Mouse (Mus musculus) spleen, adult 2 months (tissue): ENCODE measurements at regions not wholly inside any gene's neighbourhood (a gene's known extent, or its start where the extent isn't known, plus 50 kb on each side); places are given as distances from the start of the nearest gene placed in this dataset.
A peak's percentile ranks its signal among the peaks of the same experiment; 100 is the strongest.

Source experiments
- DNase-seq, 2 experiments: peaks; one replicate each; pipeline versions ENCODE4 v3.0.0 to v3.0.0-alpha.2; 2012 to 2021; ENCODE audit warnings: low spot score in 2 of 2, low read depth in 1 of 2
- H3K27ac ChIP-seq: fragments of 200-500 bp; 2 replicates; pipeline ENCODE4 v1.5.1; 2012; ENCODE audit warnings: low read length, inconsistent platforms; ENCODE audit not compliant: insufficient read depth
- H3K27me3 ChIP-seq: fragments of 200-500 bp; 2 replicates; pipeline ENCODE4 v1.6.1; 2012; ENCODE audit warnings: mild to moderate bottlenecking, moderate library complexity, low read length, inconsistent platforms; ENCODE audit not compliant: control insufficient read depth, insufficient read depth
- H3K36me3 ChIP-seq: fragments of 200-500 bp; 2 replicates; pipeline ENCODE4 v1.6.1; 2012; ENCODE audit warnings: mild to moderate bottlenecking, low read length, inconsistent platforms; ENCODE audit not compliant: control insufficient read depth, insufficient read depth
- H3K4me1 ChIP-seq: fragments of 200-500 bp; 2 replicates; pipeline ENCODE4 v1.6.1; 2011; ENCODE audit warnings: inconsistent platforms; ENCODE audit not compliant: control insufficient read depth, insufficient read depth, insufficient read length
- H3K4me3 ChIP-seq: fragments of 200-500 bp; 2 replicates; pipeline ENCODE4 v1.5.1; 2011; ENCODE audit warnings: mild to moderate bottlenecking, inconsistent platforms; ENCODE audit not compliant: insufficient read depth, insufficient read length; ENCODE audit errors: extremely low read depth
- CTCF ChIP-seq: fragments of 200-500 bp; IDR thresholded peaks from 2 replicates; pipeline ENCODE4 v1.5.1; 2011; ENCODE audit warnings: mild to moderate bottlenecking, inconsistent platforms; ENCODE audit not compliant: insufficient read depth, insufficient read length, insufficient replicate concordance; ENCODE audit errors: extremely low read depth
- POLR2A ChIP-seq: fragments of 200-500 bp; IDR thresholded peaks from 2 replicates; pipeline ENCODE4 v1.6.1; 2011; ENCODE audit warnings: low read depth, low read length, inconsistent platforms
- WGBS: fragments of 180-500 bp; shearing (Covaris S2); methylation state at CpG from one replicate; pipeline ENCODE4 v1.1.7; 2018; 5-methylcytosine and 5-hydroxymethylcytosine counted together

GRCm38 (mm10) chr13:44504455-44504854, 224.8 kb upstream of the Jarid2 start:
- Histone ChIP-seq H3K27me3 (no peaks in the 10 kb centered on the region), H3K4me1 (peaks cover 24% of the 10 kb centered on the region), H3K36me3 (no peaks in the 10 kb centered on the region), H3K27ac (peak overlapping the region; percentile 68; the same call in 1 of the 2 replicates), H3K4me3 (no peak overlapping the region)
- whole genome bisulfite sequencing: 17% methylated on average over 6 of the region's 6 CpGs
- DNase-seq: peak; percentile 34 to 53
- TF ChIP-seq POLR2A (no peak), CTCF (no peak)

DNA sequence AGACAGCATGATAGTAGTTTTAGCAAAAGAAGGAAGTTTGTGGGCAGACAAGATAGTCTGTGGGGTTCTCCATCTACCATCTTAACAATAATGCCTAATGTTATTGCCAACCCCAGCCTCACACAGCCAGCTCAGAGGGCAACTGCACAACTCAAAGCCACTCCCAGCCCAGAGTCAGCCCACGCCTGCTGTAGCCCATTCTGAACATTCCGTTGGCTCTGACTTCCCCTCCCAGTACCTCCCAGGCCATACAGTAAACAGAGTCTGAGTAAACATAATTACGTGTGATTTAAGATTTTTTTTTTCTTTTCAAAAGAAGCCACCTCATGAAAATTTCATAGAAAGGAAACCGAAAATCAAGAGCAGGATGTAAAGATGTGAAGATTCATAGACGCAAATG, 222.3 kb upstream of the Jarid2 start:
- WGBS: 6% methylated on average over 5 of the region's 5 CpGs
- Histone ChIP-seq H3K4me3 (no peak overlapping the region; the same call in 1 of the 2 replicates), H3K27ac (peak overlapping the region; percentile 55), H3K36me3 (no peaks in the 10 kb centered on the region), H3K4me1 (peaks cover 20% of the 10 kb centered on the region), H3K27me3 (no peaks in the 10 kb centered on the region)
- TF ChIP-seq POLR2A (no peak), CTCF (no peak)
- peak in 1 of 2 experiments; percentile 28 for DNase-seq

DNA sequence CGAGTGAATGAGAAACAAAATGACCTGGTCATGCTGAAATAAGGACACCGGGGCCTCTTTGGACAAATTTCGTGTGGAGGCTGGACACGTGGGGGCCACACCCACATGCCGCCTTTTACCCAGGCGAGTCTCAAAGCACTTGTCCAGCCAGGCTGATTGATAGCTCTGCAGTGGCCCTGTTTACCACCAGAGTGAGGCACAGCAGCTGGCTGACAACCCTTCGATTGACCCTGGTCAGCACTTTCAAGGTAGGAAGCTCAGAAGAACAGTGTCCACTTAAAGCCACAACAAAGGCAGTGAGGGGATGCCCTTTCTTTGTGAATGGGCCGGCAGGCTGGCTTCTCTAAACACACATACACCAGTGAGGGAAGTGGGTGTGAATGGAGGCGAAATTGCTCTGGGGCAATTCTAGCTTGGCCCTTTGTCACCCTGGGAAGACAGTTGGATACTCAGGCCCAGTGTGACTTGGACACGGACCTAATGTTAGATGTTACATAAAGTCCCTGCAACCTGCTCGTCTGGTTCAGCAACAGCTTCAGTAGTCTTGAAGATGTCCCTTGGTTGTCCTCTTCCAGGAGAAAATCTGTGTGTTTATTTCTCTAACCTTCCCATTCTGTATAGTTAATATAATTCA, 219.6 kb upstream of the Jarid2 start:
- DNase-seq: no peak
- H3K27ac ChIP-seq: no peak overlapping the region
- H3K4me1 ChIP-seq: peaks cover 22% of the 10 kb centered on the region
- H3K36me3 ChIP-seq: no peaks in the 10 kb centered on the region
- H3K27me3 ChIP-seq: no peaks in the 10 kb centered on the region
- WGBS: 87% methylated on average over 11 of the region's 11 CpGs
- TF ChIP-seq POLR2A: no peak
- no peak for TF ChIP-seq CTCF
- H3K4me3 ChIP-seq: no peak overlapping the region

DNA sequence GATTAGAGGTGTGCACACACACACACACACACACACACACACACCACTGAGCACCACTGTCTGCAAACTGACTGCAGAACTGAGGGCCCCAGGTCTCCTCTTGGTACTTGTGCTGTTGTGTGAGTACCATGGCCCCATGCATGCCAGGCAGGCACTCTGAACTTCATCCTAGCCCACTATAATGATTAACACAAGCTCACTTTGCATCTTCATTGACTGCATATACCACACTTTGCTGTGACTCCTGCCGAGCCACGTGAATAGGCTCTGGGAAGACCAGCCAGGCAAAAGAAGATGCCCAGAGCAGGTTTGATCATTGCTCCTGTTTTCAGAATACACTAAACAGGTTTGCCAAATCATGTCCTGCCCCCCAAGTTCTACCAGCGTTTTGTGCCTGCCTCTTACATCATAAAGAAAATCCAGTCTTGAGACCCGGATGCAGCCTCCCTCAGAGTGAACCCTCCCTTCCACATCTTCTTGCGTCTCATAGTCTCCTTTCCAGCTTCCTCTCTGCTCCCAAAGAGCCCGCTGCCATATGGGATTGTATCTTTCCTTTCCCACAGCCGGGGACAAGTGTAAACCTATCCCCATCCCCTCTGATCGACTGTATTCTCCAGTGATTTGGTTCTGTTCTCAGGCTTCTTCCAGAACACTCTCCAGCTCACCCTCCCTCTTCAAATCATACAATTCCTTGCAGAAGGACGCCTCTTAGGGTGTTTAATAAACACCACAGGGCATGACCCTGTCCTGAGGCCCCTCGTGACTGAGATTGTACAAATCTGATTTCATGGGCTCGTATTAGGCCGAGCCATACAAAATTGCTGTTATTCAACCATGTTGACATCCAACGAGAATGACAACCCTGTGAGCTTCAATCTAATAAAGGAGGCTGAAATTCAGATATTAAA, 215.6 kb upstream of the Jarid2 start:
- TF ChIP-seq POLR2A (no peak), CTCF (no peak)
- Histone ChIP-seq H3K4me3 (no peak overlapping the region), H3K27me3 (no peaks in the 10 kb centered on the region), H3K36me3 (no peaks in the 10 kb centered on the region), H3K27ac (no peak overlapping the region), H3K4me1 (peaks cover 10% of the 10 kb centered on the region; the same call in 1 of the 2 replicates)
- WGBS: 92% methylated on average over 13 of the region's 13 CpGs
- no peak for DNase-seq

DNA sequence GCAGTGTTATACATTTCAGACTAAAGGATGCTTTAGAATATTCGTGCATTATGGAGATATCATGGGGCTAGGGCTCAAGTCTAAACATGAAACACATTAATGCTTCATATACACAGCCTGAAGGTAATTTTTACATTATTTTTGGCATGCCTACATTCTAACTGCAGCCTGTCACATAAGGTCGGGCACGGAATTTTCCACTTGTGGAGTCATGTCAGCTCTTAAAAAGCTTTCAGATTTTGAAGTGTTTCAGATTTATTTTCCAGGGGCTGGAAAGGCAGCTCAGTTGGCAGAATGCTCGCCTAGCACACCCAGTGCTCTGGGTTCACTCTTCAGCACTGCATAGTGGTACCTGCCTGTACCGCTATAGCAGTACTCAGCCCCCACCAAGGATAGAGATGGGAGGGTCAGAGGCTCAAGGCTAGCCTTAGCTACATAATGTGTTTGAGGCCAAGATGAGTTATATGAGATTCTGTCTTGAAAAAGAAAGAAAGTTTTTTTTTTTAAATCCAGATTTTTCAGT, 214.6 kb upstream of the Jarid2 start:
- Histone ChIP-seq H3K27me3 (no peaks in the 10 kb centered on the region), H3K36me3 (no peaks in the 10 kb centered on the region), H3K27ac (no peak overlapping the region), H3K4me3 (no peak overlapping the region), H3K4me1 (peaks cover 13% of the 10 kb centered on the region; the same call in 1 of the 2 replicates)
- DNase-seq: no peak
- 87% methylated on average over 5 of the region's 5 CpGs for WGBS
- TF ChIP-seq CTCF (no peak), POLR2A (no peak)

DNA sequence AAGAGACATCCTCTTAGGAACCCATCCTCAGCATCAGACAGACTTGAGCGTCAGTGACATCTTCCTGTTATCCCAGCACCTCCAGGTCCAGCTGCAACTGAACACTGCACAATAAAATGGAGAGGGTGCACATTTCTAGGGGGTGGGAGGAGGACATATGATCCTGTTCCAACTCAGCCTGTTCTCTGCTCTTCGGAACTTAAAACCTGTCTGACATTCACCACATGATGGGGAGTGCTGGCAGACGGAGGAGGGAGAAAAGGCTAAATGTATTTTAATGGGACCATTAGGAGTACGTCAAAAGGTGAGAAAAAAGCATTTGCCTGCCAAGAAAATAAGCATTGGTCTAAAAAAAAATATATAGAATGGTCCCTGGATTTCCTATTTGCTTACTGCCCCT, 212.4 kb upstream of the Jarid2 start:
- Histone ChIP-seq H3K27ac (no peak overlapping the region), H3K4me3 (no peak overlapping the region), H3K27me3 (no peaks in the 10 kb centered on the region), H3K36me3 (no peaks in the 10 kb centered on the region), H3K4me1 (peaks cover 13% of the 10 kb centered on the region; the same call in 1 of the 2 replicates)
- DNase-seq: no peak
- 89% methylated on average over 4 of the region's 4 CpGs for WGBS
- TF ChIP-seq CTCF (no peak), POLR2A (no peak)
